Mouse (Mus musculus) ES-Bruce4 (cell line): ENCODE data around the gene Art5. TPM values are rescaled to one million over a fixed set of nuclear protein-coding genes. Genes with fewer than 3 reads are reported as not detected.

Experiments
- H3K27ac ChIP-seq: 2 replicates; pipeline ENCODE4 v1.5.1; 2012; ENCODE audit warnings: low read length, inconsistent platforms; ENCODE audit not compliant: insufficient read depth
- H3K27me3 ChIP-seq: 2 replicates; pipeline ENCODE4 v1.6.1; 2012; ENCODE audit warnings: mild to moderate bottlenecking, low read length, inconsistent platforms; ENCODE audit not compliant: control insufficient read depth, poor library complexity, insufficient read depth, severe bottlenecking
- H3K36me3 ChIP-seq: 2 replicates; pipeline ENCODE4 v1.6.1; 2012; ENCODE audit warnings: inconsistent platforms, mild to moderate bottlenecking, low read length, moderate library complexity; ENCODE audit not compliant: control insufficient read depth, poor library complexity, insufficient read depth, severe bottlenecking
- H3K4me1 ChIP-seq: one replicate; pipeline ENCODE4 v1.8.1; 2011; ENCODE audit warnings: low read length; ENCODE audit not compliant: control insufficient read depth, insufficient read depth
- H3K4me3 ChIP-seq: 2 replicates; pipeline ENCODE4 v1.5.1; 2011; ENCODE audit warnings: low read depth, mild to moderate bottlenecking, low read length
- H3K9ac ChIP-seq: 2 replicates; pipeline ENCODE4 v1.6.1; 2012; ENCODE audit warnings: low read depth, mild to moderate bottlenecking, inconsistent platforms; ENCODE audit not compliant: poor library complexity, severe bottlenecking
- H3K9me3 ChIP-seq: replicated peaks from 2 replicates; pipeline ENCODE4 v1.6.1; 2012; ENCODE audit warnings: mild to moderate bottlenecking, low read length, inconsistent platforms; ENCODE audit not compliant: control insufficient read depth, poor library complexity, insufficient read depth, severe bottlenecking
- CTCF ChIP-seq: IDR thresholded peaks from one replicate; pipeline ENCODE4 v1.8.1; 2011; ENCODE audit warnings: low read depth, low read length
- EP300 ChIP-seq: IDR thresholded peaks from 2 replicates; pipeline ENCODE4 v1.6.1; 2011; ENCODE audit warnings: low read depth, low read length; ENCODE audit not compliant: insufficient read depth
- POLR2A ChIP-seq: IDR thresholded peaks from one replicate; pipeline ENCODE4 v1.8.1; 2011; ENCODE audit warnings: low read length; ENCODE audit not compliant: insufficient read depth
- polyA plus RNA-seq: library from polyadenylated mRNA; stranded (reverse); fragments of >200 nt; gene quantifications from 2 replicates; pipeline ENCODE4 v1.2.4, GENCODE M21; 2011; ENCODE audit warnings: low read depth; ENCODE audit not compliant: missing spikeins, insufficient read depth, insufficient read length

Art5 gene
- polyA plus RNA-seq, 1 experiment: 2.7 TPM

DNA sequence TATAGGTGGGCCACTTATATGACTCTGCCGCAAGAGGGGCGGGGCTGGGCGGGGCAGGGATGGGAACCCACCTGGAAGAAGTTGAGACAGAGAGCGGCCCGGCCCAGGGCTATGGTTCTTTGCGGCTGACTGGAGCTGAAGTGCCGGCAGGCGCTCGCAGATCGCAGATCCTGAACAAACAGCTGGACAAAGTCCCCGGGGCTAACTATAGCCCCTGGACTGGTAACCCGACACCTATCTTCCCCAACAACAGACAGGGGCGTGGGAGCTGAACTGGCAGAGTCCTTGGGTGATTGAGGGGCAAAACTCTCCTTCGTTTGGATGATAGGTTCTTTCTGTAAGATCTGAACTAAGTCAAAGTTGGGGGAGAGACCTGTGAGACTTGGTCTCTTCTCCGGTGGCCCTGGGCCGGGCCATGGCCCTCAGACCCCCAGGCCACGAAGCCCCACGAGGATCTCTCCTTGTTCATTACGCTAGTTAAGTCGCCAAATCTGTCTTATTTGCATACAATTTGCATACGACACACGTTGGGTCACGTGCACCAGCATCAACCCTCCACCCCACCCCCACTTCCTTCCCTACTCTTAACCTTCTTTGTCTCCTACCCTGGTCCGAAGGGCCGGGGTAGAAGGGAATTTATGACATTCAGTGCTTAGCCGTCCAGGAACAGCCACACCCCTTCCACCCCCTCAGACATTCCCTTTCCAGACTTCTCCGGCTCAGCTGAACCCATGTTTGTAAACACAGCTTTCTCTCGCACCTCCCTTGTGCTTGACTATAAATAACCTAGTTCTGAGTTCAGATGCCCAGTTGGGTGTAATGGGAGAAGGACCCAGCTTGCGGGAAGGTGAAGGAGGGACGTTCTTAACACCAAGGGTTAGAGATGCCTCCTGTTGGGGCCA, 9.3 kb downstream of the Art5 start:
- 0 out of 2 replicates have a peak overlapping the region, but pooled peaks have one; percentile 2 for H3K9ac ChIP-seq

DNA sequence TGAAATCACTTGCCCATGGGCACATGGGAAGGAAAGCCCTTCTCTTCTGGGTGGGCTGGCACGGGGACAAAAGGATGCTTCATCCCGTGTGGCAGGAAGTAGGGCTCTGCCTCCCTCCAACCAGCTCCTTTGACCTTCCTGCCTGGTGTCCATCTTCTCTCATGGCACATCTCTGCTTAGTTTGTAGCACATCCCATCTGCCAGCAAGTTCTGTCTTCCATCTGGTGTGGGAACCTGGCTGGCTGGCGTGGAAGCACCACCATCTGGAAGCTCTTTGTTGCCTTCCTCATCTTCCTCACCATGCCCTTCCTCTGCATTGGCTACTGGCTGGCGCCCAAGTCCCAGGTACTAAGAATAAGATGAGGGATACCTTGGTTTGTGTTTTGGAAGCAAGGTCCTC, 22.0 kb downstream of the Art5 start:
- Histone ChIP-seq H3K9ac (no peak overlapping the region), H3K4me3 (no peak overlapping the region), H3K36me3 (no peaks in the 10 kb centered on the region), H3K27ac (no peak overlapping the region), H3K27me3 (no peaks in the 10 kb centered on the region), H3K4me1 (no peaks in the 10 kb centered on the region), H3K9me3 (no peaks in the 10 kb centered on the region)
- TF ChIP-seq EP300 (no peak), CTCF (no peak), POLR2A (no peak)

More for the DNA sequence above, 9.3 kb downstream of the Art5 start:
- Histone ChIP-seq H3K4me3 (peak overlapping the region; percentile 24), H3K27ac (peak overlapping the region; percentile 82), H3K36me3 (no peaks in the 10 kb centered on the region), H3K27me3 (no peaks in the 10 kb centered on the region), H3K4me1 (peaks cover 9% of the 10 kb centered on the region), H3K9me3 (no peaks in the 10 kb centered on the region)
- peak; percentile 72 for TF ChIP-seq EP300
- TF ChIP-seq POLR2A: no peak
- TF ChIP-seq CTCF: no peak

DNA sequence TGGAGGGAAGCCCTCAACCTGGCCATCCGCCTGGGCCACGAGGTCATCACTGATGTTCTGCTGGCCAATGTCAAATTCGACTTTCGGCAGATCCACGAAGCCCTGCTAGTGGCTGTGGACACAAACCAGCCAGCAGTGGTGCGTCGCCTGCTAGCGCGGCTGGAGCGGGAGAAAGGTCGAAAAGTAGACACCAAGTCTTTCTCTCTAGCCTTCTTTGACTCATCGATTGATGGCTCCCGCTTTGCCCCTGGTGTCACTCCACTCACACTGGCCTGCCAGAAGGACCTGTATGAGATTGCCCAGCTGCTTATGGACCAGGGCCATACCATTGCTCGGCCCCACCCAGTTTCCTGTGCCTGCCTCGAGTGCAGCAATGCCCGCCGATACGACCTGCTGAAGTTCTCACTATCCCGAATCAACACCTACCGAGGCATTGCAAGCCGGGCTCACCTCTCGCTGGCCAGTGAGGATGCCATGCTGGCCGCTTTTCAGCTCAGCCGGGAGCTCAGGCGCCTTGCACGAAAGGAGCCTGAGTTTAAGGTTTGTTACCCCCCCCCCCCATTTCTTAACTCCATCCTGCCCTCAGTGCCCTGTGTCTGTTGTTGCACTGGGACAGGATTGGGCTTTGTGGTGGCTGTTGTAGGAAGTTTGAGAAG, 25.1 kb downstream of the Art5 start:
- Histone ChIP-seq H3K27ac (no peak overlapping the region), H3K9me3 (no peaks in the 10 kb centered on the region), H3K4me1 (no peaks in the 10 kb centered on the region), H3K36me3 (peaks cover 12% of the 10 kb centered on the region), H3K9ac (no peak overlapping the region), H3K4me3 (no peak overlapping the region), H3K27me3 (no peaks in the 10 kb centered on the region)
- no peak for TF ChIP-seq EP300
- no peak for TF ChIP-seq POLR2A
- no peak for TF ChIP-seq CTCF

DNA sequence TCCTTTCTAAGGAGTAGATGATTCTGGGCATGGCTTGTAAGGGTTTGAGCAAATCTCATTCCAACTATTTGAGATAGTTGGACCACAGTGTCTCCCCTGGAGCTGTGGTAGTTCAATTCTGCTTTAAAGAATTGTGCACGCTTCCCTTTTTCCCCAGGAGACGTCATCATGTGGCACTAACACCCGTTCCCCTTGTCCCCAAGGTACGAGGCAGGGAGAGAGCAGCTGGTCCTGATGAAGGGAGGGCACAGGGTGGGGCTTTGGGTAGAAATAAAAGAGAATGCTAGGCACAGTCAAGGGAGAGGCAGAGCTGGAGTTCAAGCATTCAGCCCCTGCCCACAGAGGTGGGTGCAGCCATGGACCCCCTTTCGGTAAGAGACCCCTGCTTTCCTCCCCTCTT, 26.5 kb downstream of the Art5 start, which contains the start of gene Trpc2:
Gene Trpc2 (plus strand): TSS at position 301 of the 400 bp plus-strand sequence.
- Histone ChIP-seq H3K4me3 (no peak within 1 kb of the TSS), H3K9me3 (no peaks in the 10 kb centered on the region), H3K27ac (no peak within 1 kb of the TSS), H3K9ac (no peak within 1 kb of the TSS), H3K36me3 (peaks cover 17% of the 10 kb centered on the region), H3K4me1 (no peaks in the 10 kb centered on the region), H3K27me3 (no peaks in the 10 kb centered on the region)
- TF ChIP-seq POLR2A: no peak

GRCm38 (mm10) chr7:102081784-102082183, 27.5 kb downstream of the Art5 start:
- Histone ChIP-seq H3K36me3 (peaks cover 17% of the 10 kb centered on the region), H3K27me3 (no peaks in the 10 kb centered on the region), H3K9ac (no peak overlapping the region), H3K4me1 (no peaks in the 10 kb centered on the region), H3K4me3 (no peak overlapping the region), H3K9me3 (no peaks in the 10 kb centered on the region), H3K27ac (no peak overlapping the region)
- TF ChIP-seq POLR2A (no peak), EP300 (no peak), CTCF (no peak)

DNA sequence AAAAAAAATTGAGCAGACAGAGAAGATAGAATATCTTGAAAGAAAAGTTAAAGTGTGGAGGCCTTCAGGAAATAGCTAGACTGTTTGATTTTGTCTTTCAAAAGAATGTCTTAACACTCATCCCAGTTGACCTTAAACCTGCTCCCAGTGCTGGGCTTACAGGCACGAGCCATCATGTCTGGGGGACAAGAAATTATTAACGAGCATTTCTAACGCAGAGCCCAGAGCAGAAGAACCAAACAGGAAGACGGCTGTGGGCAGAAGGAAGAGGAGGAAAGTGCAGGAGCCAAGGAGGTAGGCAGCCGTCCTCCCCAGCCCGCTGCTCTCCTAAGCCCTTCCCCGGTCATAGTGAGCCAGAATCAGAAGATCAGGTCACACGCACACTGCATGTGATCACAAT, 29.0 kb downstream of the Art5 start:
- H3K9ac ChIP-seq: no peak overlapping the region
- no peaks in the 10 kb centered on the region for H3K4me1 ChIP-seq
- no peaks in the 10 kb centered on the region for H3K27me3 ChIP-seq
- H3K27ac ChIP-seq: no peak overlapping the region
- no peak for TF ChIP-seq POLR2A
- TF ChIP-seq EP300: no peak
- no peak for TF ChIP-seq CTCF
- no peaks in the 10 kb centered on the region for H3K9me3 ChIP-seq
- H3K36me3 ChIP-seq: peaks cover 17% of the 10 kb centered on the region
- no peak overlapping the region for H3K4me3 ChIP-seq
